Mouse (Mus musculus) cerebellum, postnatal 10 days (tissue): ENCODE data around the gene 9930111J21Rik2.
"Not testable (repeated sequence)": the region's sequence is repeated elsewhere in the genome, so short reads cannot be mapped to it uniquely, and the experiment has no call there.

Experiments used
- DNase-seq, 2 experiments: peaks; one replicate each; pipeline ENCODE4 v3.0.0; 2021; ENCODE audit warnings: mixed read lengths in 2 of 2

The 9930111J21Rik2 gene

GRCm38 (mm10) chr11:49076001-49076757 lies 25.1 kb upstream of the 9930111J21Rik2 start, which contains the start of gene Ifi47:
TSS of gene Ifi47 (plus strand) at chr11:49076587.
- not testable (repeated sequence) for DNase-seq

- no peak for DNase-seq
Observed at GRCm38 (mm10) chr11:49068358-49068757, 17.3 kb upstream of the 9930111J21Rik2 start.

GRCm38 (mm10) chr11:49063713-49064469 lies 12.8 kb upstream of the 9930111J21Rik2 start, which contains the start of gene Tgtp2:
TSS of gene Tgtp2 (minus strand) at chr11:49064206.
- not testable (repeated sequence) for DNase-seq

GRCm38 (mm10) chr11:49061865-49062264 lies 10.8 kb upstream of the 9930111J21Rik2 start:
- DNase-seq: not testable (repeated sequence)

GRCm38 (mm10) chr11:49060061-49060460 lies 9.0 kb upstream of the 9930111J21Rik2 start:
- DNase-seq: not testable (repeated sequence)

GRCm38 (mm10) chr11:49051894-49052293 lies 852 bp upstream of the 9930111J21Rik2 start:
- not testable (repeated sequence) for DNase-seq

GRCm38 (mm10) chr11:49050064-49050463 lies 978 bp downstream of the 9930111J21Rik2 start:
- DNase-seq: not testable (repeated sequence)

- not testable (repeated sequence) for DNase-seq
Observed at GRCm38 (mm10) chr11:49012074-49012473, 39.0 kb downstream of the 9930111J21Rik2 start.

GRCm38 (mm10) chr11:49006785-49007184 lies 44.3 kb downstream of the 9930111J21Rik2 start:
- DNase-seq: not testable (repeated sequence)

- DNase-seq: not testable (repeated sequence)
Observed at GRCm38 (mm10) chr11:49006317-49006716, 44.7 kb downstream of the 9930111J21Rik2 start.

GRCm38 (mm10) chr11:49000411-49000810 lies 50.6 kb downstream of the 9930111J21Rik2 start:
- DNase-seq: not testable (repeated sequence)

GRCm38 (mm10) chr11:48994018-48994417 lies 57.0 kb downstream of the 9930111J21Rik2 start, which contains the start of gene Tgtp1:
TSS of gene Tgtp1 (minus strand) at chr11:48994172.
- not testable (repeated sequence) for DNase-seq

GRCm38 (mm10) chr11:48993296-48993695 lies 57.7 kb downstream of the 9930111J21Rik2 start:
- not testable (repeated sequence) for DNase-seq

- not testable (repeated sequence) for DNase-seq
Observed at GRCm38 (mm10) chr11:48991740-48992520, 59.1 kb downstream of the 9930111J21Rik2 start, which contains the start of gene Gm12185. TSS of gene Gm12185 (minus strand) at chr11:48992226.

GRCm38 (mm10) chr11:48989981-48990380 lies 61.1 kb downstream of the 9930111J21Rik2 start:
- DNase-seq: not testable (repeated sequence)

GRCm38 (mm10) chr11:48988219-48988618 lies 62.8 kb downstream of the 9930111J21Rik2 start:
- DNase-seq: not testable (repeated sequence)

- not testable (repeated sequence) for DNase-seq
Observed at GRCm38 (mm10) chr11:48982848-48983247, 68.2 kb downstream of the 9930111J21Rik2 start.

- not testable (repeated sequence) for DNase-seq
Observed at GRCm38 (mm10) chr11:48980052-48980451, 71.0 kb downstream of the 9930111J21Rik2 start.

GRCm38 (mm10) chr11:48979251-48979650 lies 71.8 kb downstream of the 9930111J21Rik2 start, which contains the start of gene 9930111J21Rik1:
TSS of gene 9930111J21Rik1 (minus strand) at chr11:48979398.
- not testable (repeated sequence) for DNase-seq

- not testable (repeated sequence) for DNase-seq
Observed at GRCm38 (mm10) chr11:48978240-48978939, 72.7 kb downstream of the 9930111J21Rik2 start, which contains the start of gene Olfr56. TSS of gene Olfr56 (plus strand) at chr11:48978889.

- DNase-seq: not testable (repeated sequence)
Observed at GRCm38 (mm10) chr11:48974686-48975085, 76.4 kb downstream of the 9930111J21Rik2 start.
